Mouse (Mus musculus) spleen, adult 10 weeks (tissue): ENCODE measurements around the gene Qtrt2. TPM values are rescaled to one million over a fixed set of nuclear protein-coding genes. Genes with fewer than 3 reads are reported as not detected.

Source experiments
- polyA plus RNA-seq: library from polyadenylated mRNA; stranded (reverse); fragments of 350-450 nt; fragmentation: Illumina TruSeq; extraction: RNeasy Lipid Tissue Mini Kit (QIAGEN cat#74804); gene quantifications from one replicate; pipeline ENCODE4 v1.2.3, GENCODE M21; 2015; ENCODE audit warnings: low replicate concordance; ENCODE audit not compliant: insufficient read depth

The Qtrt2 gene
- 38.2 TPM for polyA plus RNA-seq

DNA sequence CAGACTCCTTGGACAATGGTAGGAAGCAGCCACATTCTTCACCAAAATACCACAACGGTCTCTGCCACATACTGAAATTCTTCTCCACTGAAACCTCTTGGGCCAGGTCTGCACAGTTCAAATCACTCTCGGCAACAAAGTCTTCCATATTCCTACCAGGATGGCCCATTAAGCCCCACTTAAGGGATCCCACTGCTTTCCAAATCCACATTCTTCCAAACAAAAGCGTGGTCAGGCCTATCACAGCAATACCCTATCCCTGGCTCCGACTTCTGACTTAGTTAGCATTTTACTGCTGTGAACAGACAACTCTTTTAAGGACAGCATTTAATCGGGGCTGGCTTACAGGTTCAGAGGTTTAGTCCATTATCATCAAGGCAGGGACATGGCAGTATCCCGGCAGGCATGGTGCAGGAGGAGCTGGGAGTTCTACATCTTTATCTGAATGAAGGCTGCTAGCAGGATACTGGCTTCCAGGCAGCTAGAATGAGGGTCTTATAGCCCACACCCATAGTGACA lies at the start of gene Qtrt2:
Qtrt2 (minus strand) TSS at position 469 of the 519 bp plus-strand sequence.

GRCm38 (mm10) chr16:43889208-43890004 lies 37.2 kb downstream of the Qtrt2 start, which contains the start of gene Ccdc191:
Gene Ccdc191, plus strand, starts transcription at chr16:43889800.

Other genes starting within 250 kb of the Qtrt2 start
- gene Drd3, start 172.8 kb downstream of the Qtrt2 start, polyA plus RNA-seq = not detected
- gene Ccdc191, start 37.0 kb downstream of the Qtrt2 start, polyA plus RNA-seq = 9.1 TPM
- gene Zdhhc23, start 53.0 kb upstream of the Qtrt2 start, polyA plus RNA-seq = 10.8 TPM
- gene Gramd1c, start 136.5 kb upstream of the Qtrt2 start, polyA plus RNA-seq = 4.8 TPM
- gene Atp6v1a, start 212.9 kb upstream of the Qtrt2 start, polyA plus RNA-seq = 43.8 TPM
- 83.8 TPM for gene Naa50, start 213.0 kb upstream of the Qtrt2 start, polyA plus RNA-seq
- gene Usf3, start 246.4 kb upstream of the Qtrt2 start, polyA plus RNA-seq = 32.1 TPM